21 mouse cellular contexts compared by ENCODE assay signal in the genomic region with DNA sequence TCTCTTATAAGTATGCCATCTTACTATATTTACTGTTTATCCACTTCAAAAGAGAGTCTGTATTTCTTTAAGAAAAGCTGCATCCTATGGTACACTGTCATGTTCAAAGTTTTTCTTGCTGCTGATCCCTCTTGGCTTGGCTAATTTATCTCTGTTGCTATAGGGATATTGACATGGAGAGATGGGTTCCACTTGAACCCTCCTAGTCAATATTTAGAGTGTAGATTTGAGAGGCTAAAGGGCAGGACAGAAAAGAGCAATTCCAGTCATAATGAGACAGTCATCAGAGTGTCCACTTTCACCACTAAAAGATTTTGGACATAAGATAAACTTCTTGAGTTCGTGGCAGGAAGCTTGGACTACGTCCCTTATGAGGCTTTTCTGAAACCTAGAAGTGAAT. TPM values are rescaled to one million over a fixed set of nuclear protein-coding genes. Genes with fewer than 3 reads are reported as not detected.
DNase-seq lines count a peak whose midpoint lies in the region; ATAC-seq and TF ChIP-seq lines count a peak whose summit lies in the region.
"Had no signal": no experiment of that assay in that cellular context is flagged by ENCODE, and none has a peak within 500 bp of the region (broad histone marks: within the 10 kb centered on the region; RNA-seq: fewer than 3 reads in every experiment).

No protein-coding gene starts in this region.

- TF ChIP-seq CTCF in kidney, adult 2 months (conservative IDR thresholded peaks at IDR 0.05; ENCODE audit: insufficient read depth, insufficient read length, low read depth, low read length) = no peak
- TF ChIP-seq CTCF in liver, embryonic 14.5 days (IDR thresholded peaks at IDR 0.05; ENCODE audit: low read depth) = no peak

- H3K4me3 ChIP-seq in heart, embryonic 10.5 days = no peak overlapping the region
- no peak overlapping the region for H3K4me3 ChIP-seq in kidney, adult 2 months (ENCODE audit: insufficient read depth, low read depth, low read length)
- no peak overlapping the region for H3K4me3 ChIP-seq in lung, embryonic 16.5 days (ENCODE audit: low read length)
- H3K4me3 ChIP-seq in liver, embryonic 14.5 days (ENCODE audit: insufficient read depth in 1 of 2, low read depth in 2 of 2, low read length in 2 of 2) = no peak overlapping the region
- H3K4me3 ChIP-seq: hindbrain, embryonic 10.5 days; midbrain, embryonic 13.5 days; myocyte; neural tube, embryonic 15.5 days had no signal

- H3K9me3 ChIP-seq in heart, embryonic 10.5 days = no peaks in the 10 kb centered on the region
- no peaks in the 10 kb centered on the region for H3K9me3 ChIP-seq in lung, embryonic 16.5 days (ENCODE audit: control insufficient read depth, low read length)
- no peaks in the 10 kb centered on the region for H3K9me3 ChIP-seq in liver, embryonic 14.5 days (ENCODE audit: control insufficient read depth, low read length)
- H3K9me3 ChIP-seq: hindbrain, embryonic 10.5 days; midbrain, embryonic 13.5 days; neural tube, embryonic 15.5 days had no signal

- H3K36me3 ChIP-seq in heart, embryonic 10.5 days = no peaks in the 10 kb centered on the region
- peaks cover 2% of the 10 kb centered on the region; the same call in 1 of the 2 replicates for H3K36me3 ChIP-seq in kidney, adult 2 months (ENCODE audit: control insufficient read depth, insufficient read depth, low read length)
- no peaks in the 10 kb centered on the region for H3K36me3 ChIP-seq in lung, embryonic 16.5 days (ENCODE audit: control insufficient read depth, insufficient read depth, low read length)
- H3K36me3 ChIP-seq in liver, embryonic 14.5 days (replicated peaks; ENCODE audit: control insufficient read depth, insufficient read depth, low read depth) = no peaks in the 10 kb centered on the region
- H3K36me3 ChIP-seq: hindbrain, embryonic 10.5 days; midbrain, embryonic 13.5 days; neural tube, embryonic 15.5 days had no signal

- H3K27me3 ChIP-seq in heart, embryonic 10.5 days (ENCODE audit: insufficient read depth, poor library complexity, severe bottlenecking) = no peaks in the 10 kb centered on the region
- no peaks in the 10 kb centered on the region for H3K27me3 ChIP-seq in kidney, adult 2 months (replicated peaks; ENCODE audit: control insufficient read depth, insufficient read depth, low read length)
- H3K27me3 ChIP-seq in lung, embryonic 16.5 days (ENCODE audit: control insufficient read depth, insufficient read depth, low read depth, low read length) = no peaks in the 10 kb centered on the region
- H3K27me3 ChIP-seq in liver, embryonic 14.5 days (ENCODE audit: control insufficient read depth, insufficient read depth, low read length) = no peaks in the 10 kb centered on the region
- H3K27me3 ChIP-seq: neural tube, embryonic 15.5 days had no signal

- TF ChIP-seq EP300 in liver, embryonic 14.5 days (IDR thresholded peaks at IDR 0.05; ENCODE audit: low read depth) = no peak

- 45% methylated on average over 2 of the region's 2 CpGs for WGBS in heart, embryonic 10.5 days
- WGBS in kidney, adult 2 months = 59% methylated on average over 2 of the region's 2 CpGs
- WGBS in lung, embryonic 16.5 days = 19% methylated on average over 2 of the region's 2 CpGs
- WGBS in liver, embryonic 14.5 days (ENCODE audit: insufficient replicate concordance) = 10% methylated on average over 2 of the region's 2 CpGs

- H3K4me1 ChIP-seq in heart, embryonic 10.5 days = peaks cover 21% of the 10 kb centered on the region
- peaks cover 5% of the 10 kb centered on the region; the same call in 1 of the 2 replicates for H3K4me1 ChIP-seq in kidney, adult 2 months (ENCODE audit: control insufficient read depth, insufficient read depth, low read length)
- H3K4me1 ChIP-seq in lung, embryonic 16.5 days (replicated peaks; ENCODE audit: control insufficient read depth, insufficient read depth, low read length) = peaks cover 8% of the 10 kb centered on the region; the same call in 1 of the 2 replicates
- H3K4me1 ChIP-seq in liver, embryonic 14.5 days (replicated peaks; ENCODE audit: control insufficient read depth in 2 of 2, insufficient read depth in 2 of 2, low read length in 1 of 2) = peaks cover 0 to 21% of the 10 kb centered on the region in 2 experiments; a peak in 3 of 4 replicates
- H3K4me1 ChIP-seq: midbrain, embryonic 13.5 days; neural tube, embryonic 15.5 days had no signal

- no peak for TF ChIP-seq POLR2A in kidney, adult 2 months (IDR thresholded peaks at IDR 0.05; ENCODE audit: low read depth, low read length)

- no peak for DNase-seq in heart, embryonic 10.5 days (ENCODE audit: low spot score)
- no peak for DNase-seq in heart, adult 8-10 months (ENCODE audit: low spot score)
- DNase-seq in kidney, adult 2 months = no peak
- no peak for DNase-seq in kidney, postnatal 10 days
- DNase-seq in lung, postnatal 4 days = no peak
- peak in 1 of 3 experiments; percentile 3 for DNase-seq in liver, embryonic 14.5 days (ENCODE audit: low read depth in 3 of 3, low spot score in 3 of 3)
- no peak for DNase-seq in urinary bladder, adult 2 months (ENCODE audit: low spot score)
- DNase-seq: cerebellum, adult 9-11 months; right cerebral cortex, postnatal 4 days; thymus, adult 18-20 months had no signal

- H3K27ac ChIP-seq in heart, embryonic 10.5 days = 0 out of 2 replicates have a peak overlapping the region, but pooled peaks have one; percentile 19
- peak overlapping the region; percentile 85 for H3K27ac ChIP-seq in kidney, adult 2 months (ENCODE audit: insufficient read depth, low read depth, low read length)
- peak overlapping the region; percentile 78 for H3K27ac ChIP-seq in lung, embryonic 16.5 days (ENCODE audit: low read length)
- no peak overlapping the region for H3K27ac ChIP-seq in liver, embryonic 14.5 days
- H3K27ac ChIP-seq: hindbrain, embryonic 10.5 days; macrophage; midbrain, embryonic 13.5 days; neural tube, embryonic 15.5 days had no signal

- H3K9ac ChIP-seq in lung, embryonic 16.5 days (ENCODE audit: low read length) = no peak overlapping the region
- no peak overlapping the region for H3K9ac ChIP-seq in liver, embryonic 14.5 days (replicated peaks)
- H3K9ac ChIP-seq: midbrain, embryonic 13.5 days; neural tube, embryonic 15.5 days had no signal

- no peak overlapping the region for H3K4me2 ChIP-seq in lung, embryonic 16.5 days (ENCODE audit: low read depth, low read length)
- H3K4me2 ChIP-seq in liver, embryonic 14.5 days (ENCODE audit: low read depth) = peak overlapping the region; percentile 13; the same call in 1 of the 2 replicates
- H3K4me2 ChIP-seq: midbrain, embryonic 13.5 days; neural tube, embryonic 15.5 days had no signal

- ATAC-seq in lung, embryonic 16.5 days (ENCODE audit: low read depth) = no peak
- peak; percentile 69; the same call in 1 of the 2 replicates for ATAC-seq in liver, embryonic 14.5 days (ENCODE audit: insufficient read depth)
- ATAC-seq: midbrain, embryonic 13.5 days had no signal

RNA-seq across cellular contexts. Expression of gene Kcnj1, which starts 27.9 kb away (rescaled TPM):
- polyA plus RNA-seq in heart, embryonic 10.5 days (2016; fragmentation: Nextera tagmentation; extraction: Ambion mirVana) = not detected in 2 replicates
- not detected for total RNA-seq in heart, adult 8-10 months (2022)
- polyA plus RNA-seq in kidney, adult 2 months (2012; rRNA removed) = 76.0 and 79.1 TPM in 2 replicates
- polyA plus RNA-seq in lung, embryonic 16.5 days (2015; fragmentation: Nextera tagmentation; extraction: Ambion mirVana) = not detected in 2 replicates
- not detected in 2 replicates for polyA plus RNA-seq in liver, embryonic 14.5 days (2012; rRNA removed)
- polyA plus RNA-seq in liver, embryonic 14.5 days (2014; fragmentation: Nextera tagmentation; extraction: Ambion mirVana) = not detected in 2 replicates
- polyA plus RNA-seq in urinary bladder, adult 2 months (2012; rRNA removed) = not detected in 2 replicates
- total RNA-seq: gastrocnemius, adult 8-10 months; left cerebral cortex, adult 8-10 months; MEL had no signal
- polyA plus RNA-seq: embryonic facial prominence, embryonic 14.5 days; hindbrain, embryonic 10.5 days; limb, embryonic 11.5 days; macrophage; midbrain, embryonic 13.5 days; myocyte; neural tube, embryonic 15.5 days had no signal

RNA-seq across cellular contexts. Expression of gene Kcnj5, which starts 56.1 kb away (rescaled TPM):
- 24.1 and 40.0 TPM in 2 replicates for polyA plus RNA-seq in heart, embryonic 10.5 days (2016; fragmentation: Nextera tagmentation; extraction: Ambion mirVana)
- 10 to 100 TPM; 53.9 to 62.5 (median 56.2) TPM for total RNA-seq in heart, adult 8-10 months (2022)
- 0.81 and 0.84 TPM in 2 replicates for polyA plus RNA-seq in kidney, adult 2 months (2012; rRNA removed)
- 1.9 and 2.7 TPM in 2 replicates for polyA plus RNA-seq in lung, embryonic 16.5 days (2015; fragmentation: Nextera tagmentation; extraction: Ambion mirVana)
- 1.0 and 1.3 TPM in 2 replicates for polyA plus RNA-seq in liver, embryonic 14.5 days (2012; rRNA removed)
- 0.74 and 0.87 TPM in 2 replicates for polyA plus RNA-seq in liver, embryonic 14.5 days (2014; fragmentation: Nextera tagmentation; extraction: Ambion mirVana)
- 0.26 and 0.44 TPM in 2 replicates for polyA plus RNA-seq in urinary bladder, adult 2 months (2012; rRNA removed)
- total RNA-seq: gastrocnemius, adult 8-10 months; MEL had no signal
- polyA plus RNA-seq: myocyte had no signal

Comparison
In these comparisons a context has a peak if more than half of its experiments do, and no peak if none do; other contexts are left out.
1. RNA of gene Kcnj1, which starts 27.9 kb away (polyA plus RNA-seq): 76.0 to 79.1 TPM in kidney, adult 2 months; not detected in heart, embryonic 10.5 days, not detected in lung, embryonic 16.5 days, not detected in liver, embryonic 14.5 days and not detected in urinary bladder, adult 2 months; every median in the first group is over 10 times any median in the second.